Mouse (Mus musculus): ENCODE data around the gene Gas6.

GRCm38 (mm10) chr8:13465324-13465723 is 29.0 kb downstream of the Gas6 start:
- TF ChIP-seq CTCF (IDR thresholded peaks at IDR 0.05; ENCODE audit: extremely low read depth, insufficient read depth, insufficient read length, insufficient replicate concordance) = no peak
- TF ChIP-seq POLR2A (IDR thresholded peaks at IDR 0.05; ENCODE audit: low read depth, low read length) = no peak

All from spleen, adult 2 months (tissue).